Mouse (Mus musculus) C2C12 (cell line): ENCODE measurements around the gene Pfkp. TPM values are rescaled to one million over a fixed set of nuclear protein-coding genes. Genes with fewer than 3 reads are reported as not detected.

Experiments used
- H3K27me3 ChIP-seq: one replicate; pipeline ENCODE4 v1.6.1; 2011; ENCODE audit not compliant: control insufficient read depth, insufficient read depth, insufficient read length
- H3K36me3 ChIP-seq: one replicate; pipeline ENCODE4 v1.6.1; 2011; ENCODE audit not compliant: control insufficient read depth, insufficient read depth
- H3K4me3 ChIP-seq: one replicate; pipeline ENCODE4 v1.5.1; 2011; ENCODE audit warnings: mild to moderate bottlenecking, control low read depth; ENCODE audit not compliant: poor library complexity, insufficient read depth, severe bottlenecking
- H3K79me2 ChIP-seq: one replicate; pipeline ENCODE4 v1.6.1; 2011; ENCODE audit not compliant: control insufficient read depth, insufficient read depth
- H3K79me3 ChIP-seq: one replicate; pipeline ENCODE4 v1.6.1; 2011; ENCODE audit warnings: low read depth, control low read depth
- H3ac ChIP-seq: one replicate; pipeline ENCODE3; 2011; ENCODE audit warnings: low read depth; ENCODE audit not compliant: control insufficient read depth, insufficient read length
- CEBPB ChIP-seq: IDR thresholded peaks from one replicate; pipeline ENCODE4 v1.6.1; 2011; ENCODE audit warnings: low read depth, mild to moderate bottlenecking, control low read depth, moderate library complexity
- CTCF ChIP-seq: IDR thresholded peaks from one replicate; pipeline ENCODE4 v1.5.1; 2011; ENCODE audit not compliant: control insufficient read depth, insufficient read depth, insufficient read length
- FOSL1 ChIP-seq: IDR thresholded peaks from one replicate; pipeline ENCODE4 v1.8.0; 2011; ENCODE audit warnings: mild to moderate bottlenecking, low read length; ENCODE audit not compliant: poor library complexity, insufficient read depth, severe bottlenecking
- MAX ChIP-seq: IDR thresholded peaks from one replicate; pipeline ENCODE4 v1.6.1; 2011; ENCODE audit warnings: mild to moderate bottlenecking, control low read depth
- MYOG ChIP-seq: IDR thresholded peaks from one replicate; pipeline ENCODE4 v1.6.1; 2011; ENCODE audit not compliant: control insufficient read depth, insufficient read length; ENCODE audit errors: extremely low read depth
- USF1 ChIP-seq: IDR thresholded peaks from one replicate; pipeline ENCODE4 v1.6.1; 2011; ENCODE audit warnings: low read depth, mild to moderate bottlenecking, control low read depth, moderate library complexity
- polyA plus RNA-seq: library from polyadenylated mRNA; unstranded; fragments of >200 nt; fragmentation: generic; extraction: Trizol; gene quantifications from one replicate; pipeline ENCODE4 v1.2.1, GENCODE M21; 2012; ENCODE audit warnings: missing spikeins

Gene Pfkp
- polyA plus RNA-seq, 1 experiment = 38.7 TPM

- H3K36me3 ChIP-seq = no peaks in the 10 kb centered on the region
- TF ChIP-seq MAX = no peak
- no peak for TF ChIP-seq MYOG
- TF ChIP-seq CTCF = no peak
- TF ChIP-seq USF1 = no peak
- TF ChIP-seq CEBPB = no peak
- no peak for TF ChIP-seq FOSL1
Measured at GRCm38 (mm10) chr13:6532683-6533082, 115.9 kb downstream of the Pfkp start.

More at GRCm38 (mm10) chr13:6532683-6533082, 115.9 kb downstream of the Pfkp start:
- Histone ChIP-seq H3K4me3 (no peak overlapping the region), H3K27me3 (no peaks in the 10 kb centered on the region), H3ac (no peak overlapping the region), H3K79me3 (no peaks in the 10 kb centered on the region), H3K79me2 (no peaks in the 10 kb centered on the region)

Other genes starting within 250 kb of the Pfkp start
- 52.4 TPM for gene Pitrm1, start 100.6 kb downstream of the Pfkp start, polyA plus RNA-seq